In the genomic region with DNA sequence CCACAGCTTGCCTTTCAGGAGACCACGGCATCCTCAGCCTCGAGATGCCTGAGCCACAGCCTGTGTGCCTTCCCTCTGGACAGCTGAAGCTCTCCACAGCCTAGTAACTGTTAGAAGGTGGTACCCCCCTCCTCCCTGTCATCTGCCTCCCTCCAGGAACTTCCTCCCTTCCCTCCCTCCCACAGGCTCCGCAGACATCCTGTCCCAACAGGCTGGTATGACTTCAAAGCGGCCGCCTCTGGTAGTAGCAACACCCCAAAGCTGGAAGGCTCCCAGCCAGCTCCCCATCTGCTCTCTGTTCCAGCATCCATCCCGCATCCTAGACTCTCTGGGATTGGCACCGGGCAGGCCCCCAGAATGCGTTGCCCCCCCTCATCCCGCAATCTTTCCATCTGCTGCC, we compare ENCODE assay signal across 8 mouse cellular contexts.
DNase-seq lines count a peak whose midpoint lies in the region; ATAC-seq and TF ChIP-seq lines count a peak whose summit lies in the region.

No protein-coding gene starts in this region.

- no peaks in the 10 kb centered on the region for H3K9me3 ChIP-seq in liver, postnatal 0 days (ENCODE audit: low read length)

- DNase-seq in brain, embryonic 14.5 days (ENCODE audit: low read depth) = peak; percentile 84
- DNase-seq in cerebellum, postnatal 10 days = peak; percentile 81 to 83
- peak; percentile 82 for DNase-seq in frontal cortex, postnatal 36 days (ENCODE audit: low spot score in 2 of 2)
- DNase-seq in left cerebral cortex, postnatal 4 days = peak; percentile 71
- no peak for DNase-seq in urinary bladder, postnatal 10 days (ENCODE audit: low spot score)
- DNase-seq in liver, postnatal 0 days = no peak
- no peak for DNase-seq in thymus, adult 2 months
- no peak for DNase-seq in kidney, adult 18-20 months

- peaks cover 34% of the 10 kb centered on the region for H3K27me3 ChIP-seq in liver, postnatal 0 days (ENCODE audit: insufficient read depth, low read length)
- H3K27me3 ChIP-seq in thymus, adult 2 months (ENCODE audit: control insufficient read depth, insufficient read depth, low read length) = peaks cover 10% of the 10 kb centered on the region

- TF ChIP-seq EP300 in liver, postnatal 0 days (IDR thresholded peaks at IDR 0.05; ENCODE audit: low read depth) = no peak

- H3K9ac ChIP-seq in liver, postnatal 0 days (replicated peaks) = no peak overlapping the region

- H3K4me3 ChIP-seq in liver, postnatal 0 days (ENCODE audit: low read depth, low read length) = no peak overlapping the region
- no peak overlapping the region for H3K4me3 ChIP-seq in thymus, adult 2 months (ENCODE audit: control insufficient read depth, insufficient read depth, low read length)

- H3K4me2 ChIP-seq in liver, postnatal 0 days (ENCODE audit: low read depth, low read length) = no peak overlapping the region

- TF ChIP-seq CTCF in brain, embryonic 14.5 days (IDR thresholded peaks at IDR 0.05; ENCODE audit: borderline replicate concordance, extremely low read depth, insufficient read depth, insufficient read length) = no peak
- TF ChIP-seq CTCF in liver, postnatal 0 days (IDR thresholded peaks at IDR 0.05; ENCODE audit: low read depth) = no peak
- TF ChIP-seq CTCF in thymus, adult 2 months (IDR thresholded peaks at IDR 0.05; ENCODE audit: borderline replicate concordance, control insufficient read depth, extremely low read depth, insufficient read depth, low read length, poor library complexity) = no peak

- H3K36me3 ChIP-seq in liver, postnatal 0 days (replicated peaks; ENCODE audit: insufficient read depth, low read length) = no peaks in the 10 kb centered on the region
- H3K36me3 ChIP-seq in thymus, adult 2 months (ENCODE audit: control insufficient read depth, insufficient read depth, low read length) = no peaks in the 10 kb centered on the region

- peaks cover 4% of the 10 kb centered on the region for H3K4me1 ChIP-seq in liver, postnatal 0 days (ENCODE audit: insufficient read depth)
- peaks cover 6% of the 10 kb centered on the region; the same call in 1 of the 2 replicates for H3K4me1 ChIP-seq in thymus, adult 2 months (replicated peaks; ENCODE audit: control insufficient read depth, insufficient read depth, low read length)

- intact Hi-C loops in left cerebral cortex, postnatal 4 days (cut with DNase I) = no loop called here

- 11% methylated on average over 9 of the region's 9 CpGs for WGBS in liver, postnatal 0 days (ENCODE audit: insufficient replicate concordance)
- 10% methylated on average over 9 of the region's 9 CpGs for WGBS in thymus, adult 2 months

- no peak for ATAC-seq in liver, postnatal 0 days

- no peak overlapping the region for H3K27ac ChIP-seq in liver, postnatal 0 days (ENCODE audit: low read depth)
- no peak overlapping the region for H3K27ac ChIP-seq in thymus, adult 2 months (ENCODE audit: control insufficient read depth, insufficient read depth, low read length)

- TF ChIP-seq POLR2A in brain, embryonic 14.5 days (IDR thresholded peaks at IDR 0.05; ENCODE audit: borderline replicate concordance, extremely low read depth, insufficient read depth, insufficient read length, poor library complexity, severe bottlenecking) = no peak
- no peak for TF ChIP-seq POLR2A in thymus, adult 2 months (IDR thresholded peaks at IDR 0.05; ENCODE audit: control insufficient read depth, extremely low read depth, insufficient read depth, low read length, poor library complexity)

Comparison
In these comparisons a context has a peak if more than half of its experiments do, and no peak if none do; other contexts are left out.
1. DNase-seq: peak in brain, embryonic 14.5 days (single experiment), cerebellum, postnatal 10 days (2 of 2), frontal cortex, postnatal 36 days (2 of 2) and left cerebral cortex, postnatal 4 days (single experiment); none in urinary bladder, postnatal 10 days (single experiment), liver, postnatal 0 days (single experiment), thymus, adult 2 months (single experiment) and kidney, adult 18-20 months (single experiment).